Mouse (Mus musculus) neural tube, embryonic 14.5 days (tissue): ENCODE results near the gene Ghrhr. TPM values are rescaled to one million over a fixed set of nuclear protein-coding genes. Genes with fewer than 3 reads are reported as not detected.

ENCODE experiments used
- ATAC-seq: fragments of 200-750 bp; cut with Nextera tagmentation; 2 replicates; pipeline ENCODE4 v1.8.0; 2017; ENCODE audit warnings: low read depth, mild to moderate bottlenecking, moderate TSS enrichment, moderate library complexity
- H3K27ac ChIP-seq: fragments of 300-500 bp; sonication (generic); 2 replicates; pipeline ENCODE4 v1.5.1; 2014; ENCODE audit warnings: low read depth, mild to moderate bottlenecking, control low read depth, low read length, moderate library complexity, mixed read lengths
- H3K27me3 ChIP-seq: fragments of 300-500 bp; sonication (generic); 2 replicates; pipeline ENCODE4 v1.6.1; 2014; ENCODE audit warnings: low read length; ENCODE audit not compliant: control insufficient read depth, insufficient read depth
- H3K36me3 ChIP-seq: fragments of 300-500 bp; sonication (generic); 2 replicates; pipeline ENCODE4 v1.6.1; 2014; ENCODE audit warnings: low read length, mixed read lengths; ENCODE audit not compliant: control insufficient read depth, insufficient read depth
- H3K4me1 ChIP-seq: fragments of 300-500 bp; sonication (generic); 2 replicates; pipeline ENCODE4 v1.6.1; 2014; ENCODE audit warnings: low read length; ENCODE audit not compliant: control insufficient read depth, insufficient read depth
- H3K4me2 ChIP-seq: fragments of 300-500 bp; sonication (generic); 2 replicates; pipeline ENCODE4 v1.6.1; 2014; ENCODE audit warnings: mild to moderate bottlenecking, low read depth, low read length, control low read depth
- H3K4me3 ChIP-seq: fragments of 300-500 bp; sonication (generic); 2 replicates; pipeline ENCODE4 v1.5.1; 2014; ENCODE audit warnings: low read depth, low read length, control low read depth, mixed read lengths
- H3K9ac ChIP-seq: fragments of 300-500 bp; sonication (generic); replicated peaks from 2 replicates; pipeline ENCODE4 v1.6.1; 2014; ENCODE audit warnings: low read depth, mild to moderate bottlenecking, control low read depth, low read length, mixed read lengths
- H3K9me3 ChIP-seq: fragments of 300-500 bp; sonication (generic); 2 replicates; pipeline ENCODE4 v1.6.1; 2016; ENCODE audit warnings: low read length; ENCODE audit not compliant: control insufficient read depth
- WGBS: fragments of 180-500 bp; shearing (Covaris S2); extraction: QIAGEN DNeasy Blood & Tissue Kit; methylation state at CpG from one replicate; pipeline ENCODE4 v1.1.7; 2014; 5-methylcytosine and 5-hydroxymethylcytosine counted together
- polyA plus RNA-seq: library from polyadenylated mRNA; unstranded; fragments of >200 nt; fragmentation: Nextera tagmentation; extraction: Ambion mirVana; gene quantifications from 2 replicates; pipeline ENCODE4 v1.2.1, GENCODE M21; 2014

Gene Ghrhr
- polyA plus RNA-seq: not detected in 2 replicates

GRCm38 (mm10) chr6:55376076-55376475 lies at the start of gene Ghrhr:
Gene Ghrhr (plus strand): TSS chr6:55376295.
- Histone ChIP-seq H3K9ac (no peak within 1 kb of the TSS), H3K9me3 (no peaks in the 10 kb centered on the region), H3K36me3 (no peaks in the 10 kb centered on the region), H3K4me3 (no peak within 1 kb of the TSS), H3K27me3 (no peaks in the 10 kb centered on the region), H3K27ac (no peak within 1 kb of the TSS), H3K4me1 (no peaks in the 10 kb centered on the region), H3K4me2 (no peak within 1 kb of the TSS)
- no peak for ATAC-seq
- 84% methylated on average over 6 of the region's 6 CpGs for WGBS

GRCm38 (mm10) chr6:55326299-55326698 lies 49.8 kb upstream of the Ghrhr start:
- Histone ChIP-seq H3K27ac (no peak overlapping the region), H3K4me3 (no peak overlapping the region), H3K27me3 (no peaks in the 10 kb centered on the region), H3K9ac (no peak overlapping the region), H3K4me1 (no peaks in the 10 kb centered on the region), H3K9me3 (no peaks in the 10 kb centered on the region), H3K36me3 (no peaks in the 10 kb centered on the region), H3K4me2 (no peak overlapping the region)
- ATAC-seq: no peak
- WGBS: 86% methylated on average over 4 of the region's 4 CpGs

GRCm38 (mm10) chr6:55327326-55327725 lies 48.8 kb upstream of the Ghrhr start:
- Histone ChIP-seq H3K4me1 (0 out of 2 replicates have a peak, but pooled peaks cover under 1% of the 10 kb centered on the region), H3K9me3 (no peaks in the 10 kb centered on the region), H3K4me3 (no peak overlapping the region), H3K36me3 (no peaks in the 10 kb centered on the region), H3K27me3 (no peaks in the 10 kb centered on the region), H3K27ac (no peak overlapping the region), H3K4me2 (no peak overlapping the region), H3K9ac (no peak overlapping the region)
- no peak for ATAC-seq
- WGBS: 90% methylated on average over 13 of the region's 13 CpGs

- 80% methylated on average over 4 of the region's 4 CpGs for WGBS
- no peak overlapping the region for H3K4me3 ChIP-seq
- no peak overlapping the region for H3K4me2 ChIP-seq
- H3K9me3 ChIP-seq: no peaks in the 10 kb centered on the region
- H3K27me3 ChIP-seq: no peaks in the 10 kb centered on the region
- H3K27ac ChIP-seq: no peak overlapping the region
- H3K4me1 ChIP-seq: 0 out of 2 replicates have a peak, but pooled peaks cover 2% of the 10 kb centered on the region
- no peak overlapping the region for H3K9ac ChIP-seq
- H3K36me3 ChIP-seq: no peaks in the 10 kb centered on the region
- ATAC-seq: no peak
These were observed 47.9 kb upstream of the Ghrhr start for GRCm38 (mm10) chr6:55328179-55328578.

GRCm38 (mm10) chr6:55331315-55331714 lies 44.8 kb upstream of the Ghrhr start:
- no peak overlapping the region for H3K27ac ChIP-seq
- no peaks in the 10 kb centered on the region for H3K27me3 ChIP-seq
- H3K4me3 ChIP-seq: no peak overlapping the region
- H3K4me1 ChIP-seq: 0 out of 2 replicates have a peak, but pooled peaks cover 2% of the 10 kb centered on the region
- no peak for ATAC-seq
- 62% methylated on average over 6 of the region's 6 CpGs for WGBS
- no peak overlapping the region for H3K9ac ChIP-seq
- no peak overlapping the region for H3K4me2 ChIP-seq
- no peaks in the 10 kb centered on the region for H3K9me3 ChIP-seq
- no peaks in the 10 kb centered on the region for H3K36me3 ChIP-seq

- Histone ChIP-seq H3K36me3 (no peaks in the 10 kb centered on the region), H3K9me3 (no peaks in the 10 kb centered on the region), H3K4me3 (no peak overlapping the region), H3K4me1 (0 out of 2 replicates have a peak, but pooled peaks cover 2% of the 10 kb centered on the region), H3K27me3 (no peaks in the 10 kb centered on the region), H3K9ac (no peak overlapping the region), H3K4me2 (no peak overlapping the region), H3K27ac (no peak overlapping the region)
- 55% methylated on average over 5 of the region's 5 CpGs for WGBS
- peak; percentile 32; the same call in 1 of the 2 replicates for ATAC-seq
These were observed 43.9 kb upstream of the Ghrhr start for GRCm38 (mm10) chr6:55332100-55332772.

GRCm38 (mm10) chr6:55332773-55333109 lies 43.4 kb upstream of the Ghrhr start:
- no peaks in the 10 kb centered on the region for H3K36me3 ChIP-seq
- H3K27ac ChIP-seq: no peak overlapping the region
- no peaks in the 10 kb centered on the region for H3K27me3 ChIP-seq
- no peak overlapping the region for H3K4me2 ChIP-seq
- 59% methylated on average over 6 of the region's 6 CpGs for WGBS
- H3K4me3 ChIP-seq: no peak overlapping the region
- H3K9me3 ChIP-seq: no peaks in the 10 kb centered on the region
- no peak overlapping the region for H3K9ac ChIP-seq
- peak; percentile 32; the same call in 1 of the 2 replicates for ATAC-seq
- H3K4me1 ChIP-seq: 0 out of 2 replicates have a peak, but pooled peaks cover 2% of the 10 kb centered on the region

GRCm38 (mm10) chr6:55335989-55336514 lies 40.0 kb upstream of the Ghrhr start, which contains the start of gene Aqp1:
Gene Aqp1 (plus strand): TSS chr6:55336432.
- Histone ChIP-seq H3K4me2 (no peak within 1 kb of the TSS), H3K9ac (no peak within 1 kb of the TSS), H3K36me3 (no peaks in the 10 kb centered on the region), H3K4me3 (no peak within 1 kb of the TSS), H3K27me3 (no peaks in the 10 kb centered on the region), H3K9me3 (no peaks in the 10 kb centered on the region), H3K27ac (no peak within 1 kb of the TSS), H3K4me1 (0 out of 2 replicates have a peak, but pooled peaks cover 2% of the 10 kb centered on the region)
- 23% methylated on average over 12 of the region's 12 CpGs for WGBS
- ATAC-seq: peak; percentile 79

- no peak overlapping the region for H3K4me3 ChIP-seq
- 90% methylated on average over 5 of the region's 5 CpGs for WGBS
- ATAC-seq: no peak
- H3K27me3 ChIP-seq: no peaks in the 10 kb centered on the region
- no peaks in the 10 kb centered on the region for H3K36me3 ChIP-seq
- H3K9me3 ChIP-seq: no peaks in the 10 kb centered on the region
- H3K27ac ChIP-seq: no peak overlapping the region
- no peak overlapping the region for H3K9ac ChIP-seq
- H3K4me2 ChIP-seq: no peak overlapping the region
- H3K4me1 ChIP-seq: 0 out of 2 replicates have a peak, but pooled peaks cover 2% of the 10 kb centered on the region
These were observed 38.9 kb upstream of the Ghrhr start for GRCm38 (mm10) chr6:55337242-55337641.
